Mouse (Mus musculus): ENCODE results near the gene Med13l. TPM values are rescaled to one million over a fixed set of nuclear protein-coding genes. Genes with fewer than 3 reads are reported as not detected.
"Not testable (repeated sequence)": the region's sequence is repeated elsewhere in the genome, so short reads cannot be mapped to it uniquely, and the experiment has no call there.

Med13l gene
- total RNA-seq, 2 experiments from 2014 or later: 19.7 to 22.7 TPM

GRCm38 (mm10) chr5:118632346-118632745 lies 71.9 kb downstream of the Med13l start:
- no peak for DNase-seq

- no peak for DNase-seq
These were observed 72.6 kb downstream of the Med13l start for GRCm38 (mm10) chr5:118633106-118633505.

GRCm38 (mm10) chr5:118635476-118636187 lies 75.2 kb downstream of the Med13l start:
- no peak for DNase-seq

- no peak for DNase-seq
These were observed 76.2 kb downstream of the Med13l start for GRCm38 (mm10) chr5:118636399-118637369.

- DNase-seq: no peak
These were observed 77.5 kb downstream of the Med13l start for GRCm38 (mm10) chr5:118637931-118638330.

GRCm38 (mm10) chr5:118638534-118639109 lies 78.1 kb downstream of the Med13l start:
- DNase-seq: no peak

GRCm38 (mm10) chr5:118639117-118639707 lies 78.7 kb downstream of the Med13l start:
- DNase-seq: no peak

- DNase-seq: no peak
These were observed 83.6 kb downstream of the Med13l start for GRCm38 (mm10) chr5:118644041-118644440.

- no peak for DNase-seq
These were observed 84.0 kb downstream of the Med13l start for GRCm38 (mm10) chr5:118644511-118644910.

- DNase-seq: peak; percentile 31
These were observed 84.8 kb downstream of the Med13l start for GRCm38 (mm10) chr5:118645196-118645805.

GRCm38 (mm10) chr5:118646897-118647296 lies 86.4 kb downstream of the Med13l start:
- DNase-seq: no peak

GRCm38 (mm10) chr5:118647384-118647783 lies 86.9 kb downstream of the Med13l start:
- no peak for DNase-seq

- DNase-seq: no peak
These were observed 88.9 kb downstream of the Med13l start for GRCm38 (mm10) chr5:118649215-118650006.

GRCm38 (mm10) chr5:118650007-118650548 lies 89.6 kb downstream of the Med13l start:
- DNase-seq: no peak

GRCm38 (mm10) chr5:118650746-118651145 lies 90.3 kb downstream of the Med13l start:
- peak; percentile 48 for DNase-seq

GRCm38 (mm10) chr5:118652611-118653010 lies 92.1 kb downstream of the Med13l start:
- DNase-seq: no peak

GRCm38 (mm10) chr5:118653119-118653518 lies 92.6 kb downstream of the Med13l start:
- DNase-seq: not testable (repeated sequence)

GRCm38 (mm10) chr5:118654599-118654998 lies 94.1 kb downstream of the Med13l start:
- no peak for DNase-seq

- DNase-seq: no peak
These were observed 94.5 kb downstream of the Med13l start for GRCm38 (mm10) chr5:118655025-118655424.

GRCm38 (mm10) chr5:118655428-118655827 lies 94.9 kb downstream of the Med13l start:
- no peak for DNase-seq

- no peak for DNase-seq
These were observed 95.5 kb downstream of the Med13l start for GRCm38 (mm10) chr5:118655966-118656365.

Data from gastrocnemius, postnatal 25 days (tissue).